Mouse (Mus musculus) hindbrain, embryonic 11.5 days (tissue): ENCODE results near the gene Enpp3. TPM values are rescaled to one million over a fixed set of nuclear protein-coding genes. Genes with fewer than 3 reads are reported as not detected.

Experiments
- ATAC-seq: fragments of 200-750 bp; cut with Nextera tagmentation; 2 replicates; pipeline ENCODE4 v1.8.0; 2017; ENCODE audit warnings: mild to moderate bottlenecking, moderate TSS enrichment, moderate library complexity; ENCODE audit not compliant: low FRiP score
- DNase-seq: peaks from one replicate; pipeline ENCODE4 v3.0.0-alpha.2; 2015; ENCODE audit warnings: low spot score
- H3K27ac ChIP-seq: fragments of 300-500 bp; sonication (generic); 2 replicates; pipeline ENCODE4 v1.5.1; 2014; ENCODE audit warnings: mild to moderate bottlenecking, low read depth, low read length
- H3K27me3 ChIP-seq: fragments of 300-500 bp; sonication (generic); 2 replicates; pipeline ENCODE4 v1.6.1; 2014; ENCODE audit warnings: mild to moderate bottlenecking, low read length, moderate library complexity, mixed read lengths; ENCODE audit not compliant: control insufficient read depth, insufficient read depth
- H3K36me3 ChIP-seq: fragments of 300-500 bp; sonication (generic); 2 replicates; pipeline ENCODE4 v1.6.1; 2014; ENCODE audit warnings: mild to moderate bottlenecking, low read length, moderate library complexity, mixed read lengths; ENCODE audit not compliant: control insufficient read depth, insufficient read depth
- H3K4me1 ChIP-seq: fragments of 300-500 bp; sonication (generic); replicated peaks from 2 replicates; pipeline ENCODE4 v1.6.1; 2014; ENCODE audit warnings: low read length, mixed read lengths; ENCODE audit not compliant: control insufficient read depth, insufficient read depth
- H3K4me2 ChIP-seq: fragments of 300-500 bp; sonication (generic); replicated peaks from 2 replicates; pipeline ENCODE4 v1.6.1; 2014; ENCODE audit warnings: mild to moderate bottlenecking, low read depth, low read length
- H3K4me3 ChIP-seq: fragments of 300-500 bp; sonication (generic); 2 replicates; pipeline ENCODE4 v1.5.1; 2014; ENCODE audit warnings: low read depth, low read length
- H3K9ac ChIP-seq: fragments of 300-500 bp; sonication (generic); 2 replicates; pipeline ENCODE4 v1.6.1; 2014; ENCODE audit warnings: low read depth, low read length
- H3K9me3 ChIP-seq: fragments of 300-500 bp; sonication (generic); 2 replicates; pipeline ENCODE4 v1.6.1; 2016; ENCODE audit warnings: low read length; ENCODE audit not compliant: control insufficient read depth
- WGBS: fragments of 180-500 bp; shearing (Covaris S2); extraction: QIAGEN DNeasy Blood & Tissue Kit; methylation state at CpG from one replicate; pipeline ENCODE4 v1.1.7; 2014; 5-methylcytosine and 5-hydroxymethylcytosine counted together
- polyA plus RNA-seq: library from polyadenylated mRNA; unstranded; fragments of >200 nt; fragmentation: Nextera tagmentation; extraction: Ambion mirVana; gene quantifications from 2 replicates; pipeline ENCODE4 v1.2.1, GENCODE M21; 2014

Enpp3 gene
- polyA plus RNA-seq, 1 experiment from 2014 or later: 4.9 TPM

DNA sequence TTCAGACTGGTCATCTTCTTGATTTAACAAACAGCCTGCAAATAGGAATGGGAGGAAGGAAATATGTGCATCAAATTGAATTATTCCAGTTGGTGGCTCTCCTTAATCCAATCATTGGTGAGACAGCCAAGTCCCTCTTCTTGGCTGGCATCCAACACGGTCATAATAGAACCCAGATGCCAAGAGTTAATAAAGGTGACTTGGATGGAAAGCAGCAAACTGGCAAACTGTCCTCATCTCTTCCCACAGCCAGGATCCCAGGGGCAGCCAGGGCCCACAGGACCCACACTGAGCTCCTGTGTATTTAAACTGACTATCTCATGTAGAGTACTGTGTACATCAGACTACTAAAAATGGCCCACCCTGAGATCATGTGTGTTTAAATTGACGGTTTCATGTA lies 104.2 kb downstream of the Enpp3 start:
- no peak overlapping the region for H3K9ac ChIP-seq
- H3K27me3 ChIP-seq: no peaks in the 10 kb centered on the region
- DNase-seq (no peak), ATAC-seq (no peak)
- no peaks in the 10 kb centered on the region for H3K36me3 ChIP-seq
- no peak overlapping the region for H3K27ac ChIP-seq
- no peak overlapping the region for H3K4me3 ChIP-seq
- no peak overlapping the region for H3K4me2 ChIP-seq
- no peaks in the 10 kb centered on the region for H3K4me1 ChIP-seq
- no peaks in the 10 kb centered on the region for H3K9me3 ChIP-seq
- WGBS: 98% methylated on average over 2 of the region's 2 CpGs

- Histone ChIP-seq H3K27me3 (no peaks in the 10 kb centered on the region), H3K4me3 (no peak overlapping the region), H3K27ac (no peak overlapping the region), H3K4me2 (no peak overlapping the region), H3K9ac (no peak overlapping the region), H3K9me3 (no peaks in the 10 kb centered on the region), H3K36me3 (no peaks in the 10 kb centered on the region), H3K4me1 (no peaks in the 10 kb centered on the region)
- ATAC-seq (no peak), DNase-seq (no peak)
- whole genome bisulfite sequencing: 90% methylated on average over 5 of the region's 5 CpGs
Measured at GRCm38 (mm10) chr10:24735027-24735777, 107.4 kb downstream of the Enpp3 start.

DNA sequence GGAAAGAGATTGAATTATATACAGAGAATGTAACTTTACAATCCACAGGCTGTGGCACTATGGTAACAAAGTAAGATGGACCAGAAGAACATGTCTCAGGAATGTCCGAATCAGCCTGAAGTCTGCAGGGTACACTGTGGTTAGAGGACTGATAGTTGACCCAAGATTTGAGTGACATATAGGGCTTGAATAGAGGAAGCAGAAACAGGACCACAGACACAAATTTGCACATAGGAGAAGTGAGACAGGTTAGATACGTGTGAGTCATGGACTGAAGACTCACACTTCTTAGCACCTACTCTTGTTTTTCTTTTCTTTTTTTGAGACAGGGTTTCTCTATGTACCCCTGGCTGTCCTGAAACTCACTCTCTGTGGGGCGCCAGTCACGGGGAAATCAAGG lies 115.1 kb downstream of the Enpp3 start:
- Histone ChIP-seq H3K4me2 (no peak overlapping the region), H3K4me3 (no peak overlapping the region), H3K9me3 (no peaks in the 10 kb centered on the region), H3K27ac (no peak overlapping the region), H3K9ac (no peak overlapping the region), H3K4me1 (no peaks in the 10 kb centered on the region), H3K36me3 (no peaks in the 10 kb centered on the region), H3K27me3 (no peaks in the 10 kb centered on the region)
- ATAC-seq (no peak), DNase-seq (no peak)
- WGBS: 82% methylated on average over 4 of the region's 4 CpGs

GRCm38 (mm10) chr10:24725197-24725596 lies 117.4 kb downstream of the Enpp3 start:
- no peak overlapping the region for H3K9ac ChIP-seq
- no peaks in the 10 kb centered on the region for H3K36me3 ChIP-seq
- WGBS: 87% methylated on average over 2 of the region's 2 CpGs
- no peaks in the 10 kb centered on the region for H3K27me3 ChIP-seq
- no peaks in the 10 kb centered on the region for H3K4me1 ChIP-seq
- no peak overlapping the region for H3K4me2 ChIP-seq
- no peak overlapping the region for H3K27ac ChIP-seq
- ATAC-seq (no peak), DNase-seq (no peak)
- H3K9me3 ChIP-seq: no peaks in the 10 kb centered on the region
- no peak overlapping the region for H3K4me3 ChIP-seq

Other genes starting within 250 kb of the Enpp3 start
- 4.3 and 6.6 TPM in 2 replicates for gene Ccn2, start 247.4 kb downstream of the Enpp3 start, polyA plus RNA-seq
- 0.66 and 1.2 TPM in 2 replicates for gene Enpp1, start 130.7 kb downstream of the Enpp3 start, polyA plus RNA-seq
- 29.1 and 32.2 TPM in 2 replicates for gene Med23, start 27.2 kb upstream of the Enpp3 start, polyA plus RNA-seq
- 8.3 and 8.9 TPM in 2 replicates for gene Arg1, start 84.7 kb upstream of the Enpp3 start, polyA plus RNA-seq